Mouse (Mus musculus) G1E (cell line): ENCODE measurements around the gene Gm49333. TPM values are rescaled to one million over a fixed set of nuclear protein-coding genes. Genes with fewer than 3 reads are reported as not detected.

Experiments
- ATAC-seq: 2 replicates; pipeline ENCODE4 v1.8.0; 2016; ENCODE audit warnings: mild to moderate bottlenecking; ENCODE audit not compliant: insufficient number of reproducible peaks, poor library complexity, low FRiP score, severe bottlenecking; ENCODE audit errors: extremely low read depth
- DNase-seq: peaks from one replicate; pipeline ENCODE4 v3.0.0; 2012; ENCODE audit warnings: low spot score
- H3K27me3 ChIP-seq: 2 replicates; pipeline ENCODE4 v1.6.1; 2012; ENCODE audit warnings: mild to moderate bottlenecking, low read length, inconsistent platforms; ENCODE audit not compliant: insufficient read depth
- H3K36me3 ChIP-seq: replicated peaks from 2 replicates; pipeline ENCODE3; 2012; ENCODE audit warnings: mild to moderate bottlenecking, inconsistent platforms
- H3K4me1 ChIP-seq: 2 replicates; pipeline ENCODE4 v1.6.1; 2012; ENCODE audit warnings: low read depth, low read length, inconsistent platforms, mixed read lengths; ENCODE audit not compliant: insufficient read depth
- H3K4me3 ChIP-seq: 2 replicates; pipeline ENCODE4 v1.5.1; 2012; ENCODE audit warnings: low read depth, mild to moderate bottlenecking, inconsistent platforms, low read length, moderate library complexity, mixed read lengths
- H3K9me3 ChIP-seq: replicated peaks from 2 replicates; pipeline ENCODE4 v1.6.1; 2012; ENCODE audit warnings: inconsistent platforms
- CTCF ChIP-seq: IDR thresholded peaks from 2 replicates; pipeline ENCODE4 v1.5.1; 2012; ENCODE audit warnings: low read depth, low read length, inconsistent platforms, mixed read lengths
- GATA1 ChIP-seq: IDR thresholded peaks from 2 replicates; pipeline ENCODE4 v1.6.1; 2012; ENCODE audit warnings: borderline replicate concordance, low read length, inconsistent platforms, mixed read lengths
- GATA2 ChIP-seq: IDR thresholded peaks from 2 replicates; pipeline ENCODE4 v1.6.1; 2012; ENCODE audit warnings: low read depth, low read length, inconsistent platforms, borderline replicate concordance
- POLR2AphosphoS5 ChIP-seq: IDR thresholded peaks from 2 replicates; pipeline ENCODE4 v1.6.1; 2012; ENCODE audit warnings: low read depth, low read length, inconsistent platforms; ENCODE audit not compliant: insufficient replicate concordance
- TAL1 ChIP-seq: conservative IDR thresholded peaks from 2 replicates; pipeline ENCODE4 v1.6.1; 2012; ENCODE audit warnings: low read depth, low read length, inconsistent platforms, mixed read lengths
- polyA plus RNA-seq: library from polyadenylated mRNA; stranded (reverse); fragments of >175 nt; gene quantifications from 2 replicates; pipeline ENCODE4 v1.2.3, GENCODE M21; 2012
- total RNA-seq, 2 experiments: library from RNA; stranded (forward) in 1 of 2; stranded (reverse) in 1 of 2; fragments of 200-1000 nt in 1 of 2; fragments of >200 nt in 1 of 2; fragmentation: Nextera tagmentation in 1 of 2; gene quantifications; 2 replicates each; pipeline ENCODE4 v1.2.3; 2014 to 2017

The Gm49333 gene
- total and polyA plus RNA-seq, 3 experiments: not detected

DNA sequence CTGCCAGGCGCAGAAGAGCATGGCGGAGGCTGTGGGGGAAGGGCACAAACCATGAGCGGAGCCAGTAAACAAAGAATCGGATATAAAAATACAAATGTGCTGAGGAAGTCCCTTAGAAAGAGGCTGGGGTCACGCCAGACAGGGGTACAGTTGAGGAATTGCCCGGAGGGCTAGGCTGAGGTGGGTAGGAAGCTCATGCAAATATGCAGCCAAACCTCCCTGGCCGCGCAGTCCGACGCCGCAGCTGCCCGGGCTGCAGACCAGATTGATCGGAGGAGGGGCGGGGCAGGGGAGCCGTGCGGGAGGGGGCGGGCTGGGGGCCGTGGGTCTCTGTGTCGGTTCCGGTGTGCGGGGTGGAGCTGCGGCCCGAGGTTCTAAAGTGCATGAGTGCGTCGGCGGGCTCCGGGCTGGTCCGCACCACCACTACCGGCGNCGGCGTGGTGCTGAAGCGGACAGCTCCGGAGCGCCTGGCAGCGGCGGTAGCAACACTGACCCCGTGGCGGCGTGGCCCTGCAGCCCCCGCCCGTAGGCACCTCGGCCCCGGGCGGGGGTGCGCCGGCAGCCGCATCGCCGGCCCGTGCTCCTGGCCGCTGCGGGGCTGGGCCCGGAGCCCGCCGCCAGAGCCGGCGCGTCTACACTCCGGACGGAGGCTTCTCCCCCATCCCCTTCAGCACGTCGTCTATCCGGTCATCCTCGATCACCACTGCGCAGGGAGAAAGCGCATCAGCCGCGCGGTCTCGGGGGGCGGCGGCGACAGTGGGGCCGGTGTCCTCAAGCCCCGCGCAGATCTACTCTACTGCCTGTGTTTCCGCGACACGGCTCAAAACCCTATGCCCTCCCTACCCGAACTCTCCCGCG lies 8.4 kb downstream of the Gm49333 start:
- H3K27me3 ChIP-seq: peaks cover 39% of the 10 kb centered on the region
- TF ChIP-seq POLR2AphosphoS5: no peak
- TF ChIP-seq GATA1: no peak
- no peak for TF ChIP-seq CTCF
- TF ChIP-seq GATA2: no peak
- TF ChIP-seq TAL1: no peak
- no peaks in the 10 kb centered on the region for H3K9me3 ChIP-seq
- DNase-seq (peak; percentile 51), ATAC-seq (no peak)
- peak overlapping the region; percentile 64; the same call in 1 of the 2 replicates for H3K4me3 ChIP-seq
- peaks cover 32% of the 10 kb centered on the region for H3K4me1 ChIP-seq
- peaks cover 37% of the 10 kb centered on the region for H3K36me3 ChIP-seq

DNA sequence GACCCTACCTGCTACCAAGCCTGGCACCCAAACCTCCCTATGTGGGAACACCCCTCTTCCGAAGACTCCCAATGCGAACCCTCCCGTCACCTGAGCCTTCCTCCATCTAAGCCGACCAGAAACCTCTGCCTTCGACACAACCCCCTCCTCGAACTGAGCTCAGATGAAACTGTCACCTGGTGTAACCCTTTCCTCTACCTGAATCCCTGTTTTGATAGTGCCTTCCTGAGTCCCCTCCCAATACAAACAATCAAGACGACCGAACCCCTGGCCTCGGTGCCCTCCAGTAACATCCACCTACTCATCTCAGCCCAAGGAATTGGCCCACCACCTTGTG lies 9.0 kb downstream of the Gm49333 start:
- peak overlapping the region; percentile 64; the same call in 1 of the 2 replicates for H3K4me3 ChIP-seq
- no peak for ATAC-seq
- TF ChIP-seq POLR2AphosphoS5: no peak

DNA sequence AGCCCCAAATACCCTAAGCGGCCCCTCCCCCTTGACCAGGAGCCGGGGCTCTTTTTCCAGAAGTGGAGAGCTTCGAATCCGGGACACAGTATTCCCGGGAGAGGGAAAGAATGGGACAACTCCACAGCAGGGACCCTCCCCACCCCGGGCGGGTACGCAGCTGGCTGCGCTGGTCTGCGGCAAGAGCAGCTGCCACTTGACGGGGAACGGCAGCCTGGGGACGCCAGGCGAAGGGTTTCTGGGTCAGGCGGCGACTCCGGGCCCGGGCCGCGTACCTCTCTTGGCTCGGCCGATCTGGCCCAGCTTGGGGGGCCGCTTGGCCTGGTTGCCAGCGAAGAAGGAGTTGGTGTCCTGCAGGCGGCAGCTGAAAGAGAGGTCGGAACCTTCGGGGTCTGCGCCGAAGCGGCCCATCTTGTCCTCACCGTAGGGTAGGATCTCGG lies 9.4 kb downstream of the Gm49333 start:
- ATAC-seq: no peak
- peaks cover 48% of the 10 kb centered on the region for H3K27me3 ChIP-seq
- TF ChIP-seq TAL1: no peak
- no peak for TF ChIP-seq CTCF
- TF ChIP-seq GATA1: no peak
- peaks cover 31% of the 10 kb centered on the region for H3K36me3 ChIP-seq
- H3K4me3 ChIP-seq: peak overlapping the region; percentile 76
- peaks cover 32% of the 10 kb centered on the region for H3K4me1 ChIP-seq
- DNase-seq: no peak
- no peaks in the 10 kb centered on the region for H3K9me3 ChIP-seq

More for the DNA sequence above, 9.0 kb downstream of the Gm49333 start:
- Histone ChIP-seq H3K9me3 (no peaks in the 10 kb centered on the region), H3K27me3 (peaks cover 44% of the 10 kb centered on the region), H3K36me3 (peaks cover 35% of the 10 kb centered on the region), H3K4me1 (peaks cover 32% of the 10 kb centered on the region)
- no peak for DNase-seq

DNA sequence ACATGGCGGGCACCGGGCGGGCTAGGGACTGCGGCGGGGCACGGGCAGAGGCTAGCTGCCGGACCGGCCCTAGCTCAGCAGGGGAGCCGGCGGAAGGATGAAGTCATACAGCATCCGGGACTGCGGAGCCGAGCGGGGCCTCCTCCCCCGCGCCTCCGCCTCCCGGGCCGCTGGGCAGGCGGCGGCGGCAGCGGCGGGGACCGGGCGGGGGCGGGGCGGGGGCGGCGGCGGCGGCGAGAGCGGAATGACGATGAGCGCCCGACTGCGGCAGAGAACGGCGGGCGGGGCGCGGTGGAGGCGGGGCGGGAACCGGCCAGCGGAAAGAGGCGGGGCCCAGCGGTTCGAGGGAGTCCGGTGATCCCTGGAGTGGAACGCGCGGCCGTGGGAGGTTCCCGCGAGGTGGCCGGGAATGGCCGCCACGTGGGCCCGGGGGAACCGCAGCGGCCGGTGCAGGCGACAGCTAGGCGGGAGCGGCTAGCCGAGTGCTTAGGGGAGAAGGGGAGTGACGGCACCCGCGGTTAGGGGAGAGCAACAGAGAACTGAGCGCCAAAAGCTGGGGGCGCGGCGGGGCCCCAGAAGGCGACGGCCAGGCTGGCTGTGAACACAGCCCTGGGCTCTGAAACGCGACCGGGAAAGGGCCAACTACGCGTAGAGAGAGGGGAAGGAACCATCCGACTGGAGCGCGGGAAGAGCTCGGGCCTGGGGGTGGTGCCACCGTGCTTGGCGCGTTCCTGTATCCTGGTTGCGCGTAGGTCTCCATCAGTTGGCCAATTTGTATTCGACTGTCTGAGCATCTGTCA lies 10.0 kb downstream of the Gm49333 start, which contains the start of gene Camk2n2:
TSS of gene Camk2n2 (minus strand) at position 97 of the 800 bp plus-strand sequence.
- TF ChIP-seq GATA1 (no peak), POLR2AphosphoS5 (no peak)
- ATAC-seq: no peak

DNA sequence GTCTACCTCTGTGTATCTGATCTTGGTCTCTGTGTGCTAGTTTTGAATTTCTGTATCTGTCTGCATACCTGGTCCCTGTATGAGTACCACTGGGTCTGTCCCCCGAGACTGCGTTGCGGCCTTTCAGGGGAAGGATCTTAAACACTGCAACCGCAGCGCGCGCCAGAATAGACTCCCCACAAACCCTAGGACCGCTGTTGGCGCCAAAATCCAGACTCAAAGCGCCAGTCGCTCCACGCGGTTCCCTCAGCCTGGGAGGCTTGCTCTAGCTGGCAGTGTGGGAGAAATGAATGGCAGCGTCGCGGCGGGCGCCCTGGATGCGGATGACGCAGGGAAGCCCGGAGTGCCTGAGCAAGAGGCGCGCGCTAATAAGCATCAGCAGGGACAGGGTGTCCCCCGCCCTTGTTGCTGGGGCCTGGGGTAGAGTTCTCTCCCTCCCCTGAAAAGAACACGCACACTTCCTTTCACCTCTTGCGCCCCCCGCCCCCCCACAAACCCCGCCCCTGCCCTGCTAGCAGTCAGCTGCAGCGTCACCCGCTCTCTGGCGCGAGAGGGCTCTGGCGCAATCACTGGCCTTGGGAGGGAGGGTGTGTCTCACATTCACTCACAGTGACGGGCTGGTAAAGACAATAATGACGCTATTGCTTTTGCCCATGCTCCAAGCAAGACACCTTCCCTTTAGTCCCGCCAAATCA lies 10.7 kb downstream of the Gm49333 start:
- DNase-seq (peak; percentile 54), ATAC-seq (peak; percentile 38; the same call in 1 of the 2 replicates)
- Histone ChIP-seq H3K4me1 (peaks cover 32% of the 10 kb centered on the region), H3K4me3 (peak overlapping the region; percentile 76), H3K27me3 (peaks cover 57% of the 10 kb centered on the region), H3K9me3 (no peaks in the 10 kb centered on the region), H3K36me3 (peaks cover 23% of the 10 kb centered on the region)
- no peak for TF ChIP-seq POLR2AphosphoS5
- TF ChIP-seq CTCF: no peak
- no peak for TF ChIP-seq GATA1
- no peak for TF ChIP-seq GATA2
- no peak for TF ChIP-seq TAL1

More for the DNA sequence above, 10.0 kb downstream of the Gm49333 start, which contains the start of gene Camk2n2:
- H3K4me1 ChIP-seq: peaks cover 32% of the 10 kb centered on the region
- no peaks in the 10 kb centered on the region for H3K9me3 ChIP-seq
- peak within 1 kb of the TSS; percentile 76 for H3K4me3 ChIP-seq
- H3K36me3 ChIP-seq: peaks cover 25% of the 10 kb centered on the region
- peaks cover 50% of the 10 kb centered on the region for H3K27me3 ChIP-seq
- DNase-seq: peak; percentile 59

DNA sequence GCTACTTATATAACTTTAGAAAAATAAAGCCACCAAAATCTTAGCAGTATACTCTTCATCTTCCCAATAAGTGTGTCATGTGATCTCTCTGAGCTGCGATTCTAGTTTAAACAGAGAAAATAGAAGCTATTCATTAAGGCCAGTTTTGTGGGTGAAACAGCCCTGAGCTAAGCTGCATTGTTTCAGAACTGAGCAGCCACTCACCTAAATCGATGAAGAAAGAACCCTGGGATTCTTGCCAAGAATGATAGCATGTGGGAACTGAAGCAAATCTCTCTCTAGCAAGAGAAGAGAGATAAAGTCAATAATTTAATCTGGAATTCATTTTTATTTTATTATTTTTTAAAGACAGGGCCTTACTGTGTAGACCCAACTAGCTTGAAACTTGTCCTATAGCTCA lies 11.8 kb downstream of the Gm49333 start:
- ATAC-seq (no peak), DNase-seq (no peak)
- no peaks in the 10 kb centered on the region for H3K9me3 ChIP-seq
- TF ChIP-seq CTCF (no peak), GATA2 (no peak), POLR2AphosphoS5 (no peak), GATA1 (no peak), TAL1 (no peak)
- H3K4me3 ChIP-seq: no peak overlapping the region
- peaks cover 32% of the 10 kb centered on the region for H3K4me1 ChIP-seq
- peaks cover 57% of the 10 kb centered on the region for H3K27me3 ChIP-seq
- peaks cover 14% of the 10 kb centered on the region for H3K36me3 ChIP-seq
